Mouse (Mus musculus): Measurements from ENCODE around the gene Aprt.

- TF ChIP-seq EP300 (IDR thresholded peaks at IDR 0.05; ENCODE audit: insufficient read depth, low read depth, low read length) (no peak), POLR2A (IDR thresholded peaks at IDR 0.05; ENCODE audit: insufficient read depth, low read length) (no peak)
Observed at GRCm38 (mm10) chr8:122526084-122526483, 50.6 kb downstream of the Aprt start.
